Mouse (Mus musculus) 416B (cell line): ENCODE measurements around the gene Tmem270.
A peak's percentile ranks its signal among the peaks of the same experiment; 100 is the strongest.

Experiments
- DNase-seq: peaks from one replicate; pipeline ENCODE4 v3.0.0; 2011; ENCODE audit warnings: low read depth

The Tmem270 gene

DNA sequence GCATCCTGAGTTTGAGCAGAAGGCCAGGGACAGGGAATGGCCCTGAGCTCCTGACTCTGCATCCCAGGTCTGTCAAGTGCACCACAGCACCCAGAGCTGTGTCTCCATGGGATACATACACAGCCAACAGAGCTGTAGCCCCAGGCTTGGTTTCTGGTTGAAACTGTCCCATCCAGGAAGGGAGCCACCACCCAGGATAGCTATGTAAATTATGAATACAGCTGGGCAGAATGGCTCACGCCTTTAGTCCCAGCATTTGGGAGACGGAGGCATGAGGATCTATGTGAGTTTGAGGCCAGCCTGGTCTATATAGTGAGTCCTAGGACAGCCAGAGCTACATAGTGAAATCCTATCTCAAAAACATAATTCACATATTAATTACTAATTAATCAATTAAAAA lies 23.5 kb upstream of the Tmem270 start:
- DNase-seq = no peak

DNA sequence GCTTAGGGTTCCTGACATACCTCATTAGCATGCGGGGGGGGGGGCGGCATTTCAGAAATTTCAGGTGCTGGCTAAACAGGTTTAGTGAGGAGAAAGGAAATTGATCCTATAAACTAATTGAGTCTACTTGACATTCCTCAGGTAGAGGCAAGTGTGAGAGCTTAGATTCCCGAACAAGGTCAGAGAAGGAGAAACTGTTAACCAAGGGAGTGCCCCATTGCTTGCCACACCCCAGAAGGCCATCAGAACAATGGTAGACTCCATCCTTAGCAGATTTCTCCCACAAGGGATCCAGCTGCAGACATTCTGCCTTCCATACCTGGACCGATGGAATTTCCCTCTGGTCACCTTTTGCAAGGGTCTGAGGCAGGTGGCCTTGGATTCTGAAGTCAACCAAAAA lies 20.2 kb upstream of the Tmem270 start:
- no peak for DNase-seq

DNA sequence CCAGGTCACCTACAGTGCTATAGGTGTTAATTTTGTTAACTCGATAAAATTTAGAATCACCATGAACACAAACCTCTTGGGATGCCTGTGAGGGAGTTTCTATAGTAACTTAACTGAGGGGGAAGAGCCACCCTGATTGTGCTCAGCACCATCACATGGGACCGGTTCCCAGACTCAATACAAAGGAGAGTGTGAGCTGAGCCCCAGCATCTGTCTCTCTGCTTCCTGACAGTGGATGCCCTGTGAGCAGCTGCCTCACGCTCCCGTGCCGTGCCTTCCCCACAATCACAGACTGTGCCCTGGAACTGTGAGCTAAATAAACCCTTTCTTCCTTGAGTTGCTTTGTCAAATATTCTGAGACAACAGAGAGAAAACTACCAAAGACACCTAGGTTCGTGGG lies 16.6 kb upstream of the Tmem270 start:
- DNase-seq = no peak

- DNase-seq = no peak
These were observed 14.6 kb upstream of the Tmem270 start for GRCm38 (mm10) chr5:134921106-134921505.

DNA sequence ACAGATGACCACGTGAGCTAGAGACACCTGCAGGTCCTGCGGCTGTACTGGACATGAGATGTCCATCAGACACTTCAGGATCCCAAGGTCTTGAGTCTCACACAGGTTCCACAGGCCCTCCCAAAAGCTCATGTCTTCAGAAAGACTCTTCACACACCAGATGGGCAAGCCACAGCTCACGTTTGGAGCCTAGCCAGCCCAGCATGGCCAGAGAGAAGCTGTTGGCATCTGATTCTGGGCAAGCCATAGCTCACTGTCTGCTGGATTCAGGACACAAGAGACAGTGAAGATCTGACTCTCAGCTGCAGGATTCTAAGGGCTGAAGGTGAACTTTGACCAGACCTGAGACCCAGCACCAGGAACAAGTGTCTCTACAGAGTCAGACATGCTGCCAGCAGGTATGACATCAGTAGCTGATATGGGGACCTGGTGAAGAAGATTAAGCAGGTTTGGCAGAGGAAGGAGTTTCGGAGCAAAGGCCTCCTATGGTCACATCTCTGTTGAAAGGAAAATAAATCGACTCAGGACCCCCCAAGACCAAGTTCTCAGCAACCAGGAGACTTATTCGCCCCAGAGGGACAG lies 13.7 kb upstream of the Tmem270 start:
- no peak for DNase-seq

GRCm38 (mm10) chr5:134919097-134919496 lies 12.6 kb upstream of the Tmem270 start:
- DNase-seq = no peak

DNA sequence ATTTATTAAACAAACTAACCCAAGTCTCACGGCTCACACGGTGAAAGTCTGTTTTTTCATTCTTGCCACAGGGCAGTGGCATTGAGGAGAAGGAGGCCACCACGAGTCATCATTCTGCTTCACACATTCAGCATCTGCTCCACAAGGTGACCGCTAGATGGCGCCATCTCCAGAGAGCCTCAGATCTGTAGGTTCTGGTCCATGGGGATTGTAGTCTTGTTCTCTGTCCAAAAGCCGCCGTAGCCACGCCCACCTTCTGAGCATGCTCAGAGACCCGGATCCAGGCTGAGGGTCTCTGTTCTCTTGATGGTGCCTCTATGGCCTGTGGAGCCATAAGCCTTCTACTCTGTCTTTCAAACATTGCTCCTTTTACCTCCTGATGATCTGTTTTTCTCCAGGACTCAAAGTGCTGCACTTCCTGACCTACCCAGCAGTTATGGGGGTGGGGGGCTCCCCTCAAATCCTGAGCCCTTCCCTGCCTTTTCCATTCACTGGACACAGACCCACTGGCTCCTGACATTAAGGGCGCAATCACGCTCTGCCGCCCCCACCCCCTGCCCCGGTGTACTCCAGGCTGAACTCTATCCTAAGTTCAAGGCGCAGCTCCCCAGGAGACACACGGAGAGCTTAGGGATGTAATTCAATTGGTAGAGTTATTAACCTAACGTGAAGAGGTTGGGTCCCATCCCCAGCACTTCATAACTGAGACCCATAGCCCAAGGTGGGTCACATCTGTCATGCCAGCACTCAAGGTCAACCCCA lies 11.7 kb upstream of the Tmem270 start:
- DNase-seq = peak; percentile 85

GRCm38 (mm10) chr5:134915311-134915710 lies 8.8 kb upstream of the Tmem270 start, which contains the start of gene Cldn13:
Gene Cldn13 (minus strand): TSS chr5:134915526.
- DNase-seq = no peak

DNA sequence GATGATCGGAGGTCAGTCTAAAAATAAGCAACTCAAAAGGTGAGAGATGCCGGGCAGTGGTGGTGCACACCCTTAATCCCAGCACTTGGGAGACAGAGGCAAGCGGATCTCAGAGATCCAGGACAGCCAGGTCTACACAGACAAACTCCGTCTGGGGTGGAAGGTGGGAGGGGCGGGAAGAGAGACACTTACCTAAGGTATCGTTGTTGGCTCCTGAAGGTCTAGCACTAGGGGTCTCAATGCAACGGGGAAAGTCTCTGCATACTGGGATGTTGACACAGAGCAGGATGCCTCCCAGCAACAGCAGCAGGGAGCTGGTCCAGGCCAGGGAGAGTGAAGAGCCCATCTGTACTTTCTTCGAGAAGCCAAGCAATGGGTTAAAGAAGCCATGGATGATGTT lies 8.0 kb upstream of the Tmem270 start:
- DNase-seq = no peak

GRCm38 (mm10) chr5:134913753-134914152 lies 7.2 kb upstream of the Tmem270 start:
- no peak for DNase-seq

DNA sequence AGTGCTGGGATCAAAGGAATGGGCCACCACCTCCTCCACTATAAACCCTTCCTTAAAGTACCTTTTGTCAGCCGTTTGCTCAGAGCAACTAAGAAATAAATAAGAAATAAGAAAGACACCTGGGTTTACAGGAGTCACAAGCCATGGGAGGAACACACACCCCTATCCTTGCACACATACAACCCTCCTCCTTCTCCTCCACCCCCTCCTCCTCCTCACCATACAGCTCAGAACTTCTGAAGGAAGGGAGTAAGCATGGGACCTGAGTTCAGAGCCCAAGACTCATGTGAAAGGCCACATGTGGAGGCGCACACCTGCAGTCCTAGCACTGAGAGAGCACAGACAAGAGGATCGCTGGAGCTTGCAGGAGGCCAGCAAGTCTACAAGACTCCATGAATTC lies 6.8 kb upstream of the Tmem270 start:
- no peak for DNase-seq

- no peak for DNase-seq
These were observed 5.4 kb upstream of the Tmem270 start for GRCm38 (mm10) chr5:134911901-134912300.

DNA sequence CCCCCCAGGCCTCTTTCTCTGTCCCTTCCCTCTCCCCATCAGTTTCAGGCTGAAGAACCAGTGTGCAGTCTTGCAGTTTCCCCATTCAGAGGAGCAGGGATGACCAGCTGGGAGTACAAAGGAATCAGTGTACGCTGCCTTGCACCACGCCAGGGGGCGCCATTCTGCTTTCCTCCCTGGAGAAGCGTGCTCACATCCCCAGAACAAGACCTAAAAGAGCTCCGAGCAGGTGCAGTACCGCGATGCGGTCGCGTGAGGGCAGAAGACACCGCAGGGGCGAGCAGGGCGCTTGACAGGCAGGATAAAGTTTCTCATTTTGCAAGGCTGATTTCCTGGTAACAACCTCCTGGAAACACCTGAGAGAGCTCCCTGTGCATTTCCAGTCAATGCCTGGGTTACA lies 602 bp upstream of the Tmem270 start:
- peak; percentile 91 for DNase-seq

DNA sequence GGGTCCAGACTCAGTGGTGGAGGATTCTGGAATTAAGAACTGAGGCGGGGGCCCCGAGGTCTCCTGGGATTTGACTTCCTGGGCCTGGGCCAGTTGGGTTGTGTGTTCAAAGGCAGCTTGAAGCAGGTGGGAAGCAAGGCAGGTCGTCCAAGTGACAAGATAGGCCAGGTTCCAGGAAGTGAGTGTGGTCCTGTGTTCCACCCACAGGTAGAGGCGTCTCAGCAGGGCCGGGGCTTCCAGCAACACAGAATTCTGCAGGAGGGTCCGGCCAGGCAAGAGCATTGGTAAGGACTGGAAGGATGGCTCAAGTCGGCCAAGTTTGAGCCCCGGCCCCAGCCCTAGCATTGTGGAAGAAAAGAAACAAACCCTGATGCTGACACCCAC lies 4.9 kb downstream of the Tmem270 start:
- DNase-seq = no peak

DNA sequence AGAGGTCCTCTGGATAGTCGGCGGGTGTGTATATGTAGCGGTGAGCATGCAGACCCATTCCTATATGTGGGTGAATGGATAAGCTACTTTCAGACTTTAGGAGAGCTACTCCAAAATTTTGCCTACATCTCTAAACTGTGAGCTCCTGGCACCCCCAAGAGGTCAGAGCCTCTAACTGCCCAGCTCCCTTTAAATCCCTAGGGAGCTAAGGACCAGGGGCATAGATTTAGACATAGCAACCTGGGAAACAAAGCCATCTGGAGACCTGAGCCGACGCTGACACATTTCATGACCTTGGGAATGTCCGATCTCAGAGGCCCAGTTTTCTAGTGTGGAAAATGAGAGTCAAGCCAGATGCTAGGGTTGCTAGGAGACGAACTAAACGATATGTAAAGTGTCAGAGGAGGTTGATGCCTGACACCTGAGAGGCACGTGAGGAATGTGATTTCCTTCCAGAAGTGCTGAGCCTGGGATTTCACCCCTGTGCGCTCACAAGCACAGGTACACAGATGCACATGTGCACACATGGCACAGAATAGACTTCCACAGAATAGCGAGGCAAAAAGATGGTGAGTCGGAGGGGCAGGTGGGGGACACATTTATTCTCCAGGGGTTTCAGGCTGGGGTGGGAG lies 5.4 kb downstream of the Tmem270 start:
- DNase-seq = peak; percentile 62

DNA sequence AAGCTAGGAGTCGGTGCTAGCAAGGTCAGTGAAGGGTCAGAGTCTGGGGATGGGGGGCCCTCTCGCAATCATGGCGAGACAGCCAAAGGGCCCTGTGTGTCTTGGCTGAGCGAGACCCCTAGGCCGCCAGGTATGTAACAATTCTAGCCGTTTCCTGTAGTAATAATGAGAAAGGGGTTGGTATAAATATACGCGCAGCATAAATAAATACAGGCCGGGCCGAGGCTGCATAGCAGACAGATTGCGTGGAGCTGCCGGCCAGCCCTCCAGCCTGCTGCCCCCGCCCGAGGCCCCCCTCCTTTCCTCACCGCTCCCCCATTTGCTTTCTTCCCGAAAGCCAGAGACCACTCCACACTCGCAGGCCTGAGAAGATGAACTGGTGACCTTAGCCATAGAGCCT lies 8.9 kb downstream of the Tmem270 start:
- no peak for DNase-seq

DNA sequence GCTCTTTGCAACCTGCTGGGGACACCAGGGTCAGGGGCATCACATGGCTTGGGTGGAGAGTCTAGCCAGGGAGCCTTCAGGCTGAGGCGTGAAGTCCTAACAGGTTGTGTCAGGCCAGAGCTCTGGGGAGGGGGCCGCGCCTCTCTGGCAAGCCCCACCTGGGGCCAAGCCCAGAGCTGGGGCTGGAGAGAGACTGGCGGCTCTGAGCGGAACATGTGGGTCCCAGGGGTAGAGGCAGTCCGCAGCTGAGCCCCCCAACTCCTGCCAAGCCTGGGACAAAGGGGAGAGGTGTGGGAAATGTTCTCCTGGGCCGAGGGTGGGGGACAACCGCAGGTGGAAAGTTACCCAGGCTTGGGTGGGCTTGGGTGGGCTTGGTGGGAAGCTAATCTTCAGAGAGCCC lies 9.6 kb downstream of the Tmem270 start:
- DNase-seq = no peak

DNA sequence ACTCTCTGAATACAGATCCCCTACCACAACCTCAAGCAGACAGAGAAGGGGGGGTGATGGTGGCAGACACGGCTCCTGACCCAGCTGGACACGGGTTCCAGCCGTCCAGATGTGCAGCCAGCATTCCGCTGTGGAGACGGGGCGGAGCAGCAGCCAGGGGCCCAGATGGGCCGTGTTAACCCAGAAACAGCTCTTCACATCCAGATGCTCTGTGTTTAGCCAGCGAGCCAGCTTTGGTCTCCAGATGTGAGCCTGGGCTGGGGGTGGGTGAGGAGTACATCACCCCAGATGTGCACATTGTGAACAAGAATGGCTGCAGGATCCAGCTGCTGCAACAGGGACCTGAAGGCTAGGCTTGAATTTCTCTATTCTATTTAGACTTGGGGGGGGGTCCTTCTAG lies 11.2 kb downstream of the Tmem270 start:
- no peak for DNase-seq

DNA sequence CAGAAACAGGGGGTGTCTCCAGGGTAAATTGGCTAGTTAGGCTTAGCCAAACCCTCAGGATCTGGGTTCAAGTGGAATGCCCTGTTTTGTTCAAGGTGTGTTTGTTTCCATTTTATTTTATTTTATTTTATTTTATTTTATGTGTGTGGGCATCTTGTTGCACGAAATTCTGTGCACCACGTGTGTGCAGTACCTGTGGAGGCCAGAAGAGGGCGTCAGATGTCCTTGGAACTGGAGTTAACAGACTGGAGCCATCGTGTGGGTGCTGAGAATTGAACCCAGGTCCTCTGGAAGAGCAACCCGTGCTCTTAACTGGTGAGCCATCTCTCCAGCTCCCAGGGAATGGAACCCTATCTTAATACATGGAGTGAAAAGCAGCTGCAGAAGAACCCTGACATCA lies 13.8 kb downstream of the Tmem270 start:
- DNase-seq = no peak

DNA sequence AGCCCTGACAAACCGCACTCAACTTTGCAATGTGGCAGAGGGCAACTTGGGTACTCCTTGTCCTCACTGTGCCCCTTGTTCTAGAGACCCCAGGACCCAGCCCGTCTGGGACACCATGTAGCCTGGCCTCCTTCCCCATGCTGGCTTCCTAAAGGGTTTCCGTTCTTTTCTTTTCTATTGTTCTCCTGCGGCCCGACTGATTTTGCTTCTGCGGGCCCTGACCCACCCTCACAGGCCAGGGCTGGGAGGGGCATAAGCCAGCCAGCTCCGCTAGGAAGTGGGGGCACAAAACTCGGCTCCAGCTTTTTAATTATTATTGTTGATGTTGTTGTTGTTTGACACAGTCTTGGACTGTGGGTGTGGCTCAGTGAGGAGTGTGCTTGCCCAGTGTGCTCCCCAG lies 15.0 kb downstream of the Tmem270 start:
- DNase-seq = no peak

DNA sequence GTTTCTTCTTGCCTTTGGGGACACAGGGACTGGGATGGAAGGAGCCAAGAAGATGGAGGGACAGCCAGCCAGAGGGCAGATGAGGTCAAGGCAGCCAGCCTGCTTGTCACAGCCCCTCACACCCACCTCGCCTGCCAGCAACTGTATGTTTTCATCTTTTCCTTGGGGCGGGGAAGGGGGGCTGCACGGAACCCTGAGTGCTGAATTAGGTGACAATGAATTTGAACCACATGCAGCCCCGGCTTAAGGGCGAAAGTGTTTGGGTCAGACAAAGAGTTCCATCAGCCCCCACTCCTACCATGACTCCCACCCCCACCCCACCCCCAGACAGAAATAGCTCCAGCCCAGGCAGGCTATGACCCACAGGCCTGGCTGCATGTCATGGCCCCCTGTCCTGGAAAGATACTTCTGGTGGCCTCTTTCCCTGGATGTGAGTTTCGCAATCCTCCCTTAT lies 15.9 kb downstream of the Tmem270 start:
- DNase-seq = no peak

DNA sequence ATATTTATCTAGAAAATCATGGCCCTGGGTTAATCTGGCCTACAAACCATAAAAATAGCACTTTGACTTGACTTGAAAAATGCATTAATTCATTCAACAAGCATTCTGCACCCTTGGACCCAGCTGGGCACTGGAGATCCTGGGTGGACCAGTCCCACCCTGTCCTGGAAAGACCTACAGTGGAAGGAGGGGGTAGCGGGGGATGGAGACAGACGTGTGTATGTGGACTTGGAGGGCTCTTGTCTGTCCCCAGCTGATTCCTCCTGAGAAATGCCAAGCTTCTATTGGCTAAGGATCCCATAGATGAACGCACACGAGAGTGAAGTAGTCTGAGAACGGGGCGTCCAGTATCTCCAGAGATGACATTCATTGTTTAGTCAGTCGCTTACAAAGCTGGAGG lies 18.0 kb downstream of the Tmem270 start:
- no peak for DNase-seq
